15 mouse cellular contexts compared by ENCODE assay signal in genomic region chr10:5503909-5504308, GRCm38 (mm10). TPM values are rescaled to one million over a fixed set of nuclear protein-coding genes. Genes with fewer than 3 reads are reported as not detected.
DNase-seq lines count a peak whose midpoint lies in the region.
"Had no signal": no experiment of that assay in that cellular context is flagged by ENCODE, and none has a peak within 500 bp of the region (broad histone marks: within the 10 kb centered on the region; RNA-seq: fewer than 3 reads in every experiment).

No protein-coding gene starts in this region.

- intact Hi-C loops in left cerebral cortex, postnatal 4 days (cut with DNase I), result no loop called here

- DNase-seq in brain, adult 2 months (ENCODE audit: low read depth, low spot score), result peak; percentile 65
- DNase-seq in cerebellum, adult 11-12 months, result peak; percentile 73
- peak; percentile 78 for DNase-seq in cerebellum, adult 9-10 months
- peak; percentile 73 to 84 for DNase-seq in cerebellum, postnatal 25 days
- DNase-seq in left cerebral cortex, postnatal 4 days, result no peak
- DNase-seq in kidney, postnatal 4 days, result no peak
- no peak for DNase-seq in lung, adult 18-20 months
- DNase-seq: adrenal gland, adult 2 months; forebrain, postnatal 0 days; gastrocnemius, postnatal 36 days; heart, adult 11 months; heart, postnatal 10 days; heart, postnatal 4 days; kidney, adult 11 months; kidney, adult 9 months had no signal

RNA-seq across cellular contexts. Expression of gene Syne1, which starts 47.4 kb away (rescaled TPM):
- total RNA-seq in left cerebral cortex, postnatal 4 days (2021), result 10 to 100 TPM; 57.9 to 58.8 TPM

Comparison
In these comparisons a context has a peak if more than half of its experiments do, and no peak if none do; other contexts are left out.
1. DNase-seq: peak in brain, adult 2 months (single experiment), cerebellum, adult 11-12 months (single experiment), cerebellum, adult 9-10 months (single experiment) and cerebellum, postnatal 25 days (2 of 2); none in left cerebral cortex, postnatal 4 days (single experiment), kidney, postnatal 4 days (0 of 2) and lung, adult 18-20 months (0 of 2).